19 mouse cellular contexts compared by ENCODE assay signal in the genomic region with DNA sequence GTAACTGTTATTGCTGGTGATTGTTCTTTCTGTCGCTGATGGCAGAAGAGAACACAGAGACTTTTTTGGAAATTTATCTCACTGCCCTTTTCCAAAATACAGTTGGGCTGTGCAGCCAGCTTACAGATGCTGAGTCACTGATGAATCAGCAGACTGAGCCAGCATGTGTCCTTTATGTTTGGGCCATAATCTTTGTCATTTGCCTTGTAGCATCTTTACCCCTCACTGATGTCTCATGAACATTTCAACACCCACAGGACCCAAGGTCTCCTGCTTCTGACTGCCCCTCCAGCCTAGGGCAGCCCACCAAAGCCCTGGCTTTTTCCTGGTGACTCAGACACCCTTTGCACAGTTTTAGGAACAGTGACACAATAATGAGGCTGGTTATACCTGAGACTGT.
A peak's percentile ranks its signal among the peaks of the same experiment; 100 is the strongest.
DNase-seq lines count a peak whose midpoint lies in the region; ATAC-seq and TF ChIP-seq lines count a peak whose summit lies in the region.
"Had no signal": no experiment of that assay in that cellular context is flagged by ENCODE, and none has a peak within 500 bp of the region (broad histone marks: within the 10 kb centered on the region; RNA-seq: fewer than 3 reads in every experiment).

No protein-coding gene starts in this region.

- peak overlapping the region; percentile 30 for H3K4me2 ChIP-seq in myocyte (ENCODE audit: low read depth)
- H3K4me2 ChIP-seq in hindbrain, embryonic 14.5 days (replicated peaks) = no peak overlapping the region
- H3K4me2 ChIP-seq: heart, embryonic 15.5 days; liver, embryonic 11.5 days; midbrain, embryonic 15.5 days had no signal

- H3K79me2 ChIP-seq in myocyte (ENCODE audit: control insufficient read depth, insufficient read depth) = no peaks in the 10 kb centered on the region

- peaks cover 22% of the 10 kb centered on the region for H3K4me1 ChIP-seq in hindbrain, embryonic 14.5 days (replicated peaks; ENCODE audit: control insufficient read depth, insufficient read depth, low read length)
- H3K4me1 ChIP-seq: heart, embryonic 15.5 days; megakaryocyte, embryonic 14.5 days had no signal

- intact Hi-C loops in left cerebral cortex, adult 2 months (cut with DNase I) = no loop called here

- no peak overlapping the region for H3K9ac ChIP-seq in hindbrain, embryonic 14.5 days
- H3K9ac ChIP-seq: heart, embryonic 15.5 days; midbrain, embryonic 15.5 days had no signal

- DNase-seq in left cerebral cortex, adult 2 months (ENCODE audit: extremely low spot score in 1 of 2, low spot score in 2 of 2) = no peak
- DNase-seq in left cerebral cortex, adult 8-10 months (ENCODE audit: low spot score in 2 of 2) = no peak
- peak; percentile 58 for DNase-seq in Muller cell, postnatal 12 days (ENCODE audit: inconsistent ontology term)
- DNase-seq in adrenal gland, postnatal 10 days = peak; percentile 33
- no peak for DNase-seq in thymus, postnatal 25 days
- DNase-seq in hindbrain, embryonic 14.5 days (ENCODE audit: low spot score) = no peak
- DNase-seq: cerebellum, postnatal 14 days; gastrocnemius, postnatal 25 days; kidney, adult 8-10 months; kidney, postnatal 14 days; lung, adult 18-20 months; thymus, postnatal 36 days had no signal

- 83% methylated on average over 1 of the region's 1 CpGs for WGBS in hindbrain, embryonic 14.5 days

- peak overlapping the region; percentile 69 for H3K27ac ChIP-seq in left cerebral cortex, adult 2 months
- H3K27ac ChIP-seq in hindbrain, embryonic 14.5 days = no peak overlapping the region
- H3K27ac ChIP-seq: heart, embryonic 15.5 days; midbrain, embryonic 15.5 days had no signal

- no peaks in the 10 kb centered on the region for H3K27me3 ChIP-seq in myocyte (ENCODE audit: control insufficient read depth, insufficient read depth, insufficient read length)
- no peaks in the 10 kb centered on the region for H3K27me3 ChIP-seq in hindbrain, embryonic 14.5 days (ENCODE audit: control insufficient read depth, insufficient read depth, low read length)
- H3K27me3 ChIP-seq: heart, embryonic 15.5 days; megakaryocyte, embryonic 14.5 days; midbrain, embryonic 15.5 days had no signal

- no peak overlapping the region for H3K4me3 ChIP-seq in left cerebral cortex, adult 2 months
- H3K4me3 ChIP-seq in myocyte = no peak overlapping the region
- no peak overlapping the region for H3K4me3 ChIP-seq in hindbrain, embryonic 14.5 days (replicated peaks; ENCODE audit: low read length)
- H3K4me3 ChIP-seq: heart, embryonic 15.5 days; megakaryocyte, embryonic 14.5 days; midbrain, embryonic 15.5 days had no signal

- ATAC-seq in hindbrain, embryonic 14.5 days (ENCODE audit: low FRiP score) = no peak
- ATAC-seq: CD4-positive, CD25-positive, alpha-beta regulatory T cell, adult 4 months; midbrain, embryonic 15.5 days had no signal

- TF ChIP-seq POLR2A in myocyte (IDR thresholded peaks at IDR 0.05; ENCODE audit: insufficient read length, low read depth) = no peak

- H3ac ChIP-seq in myocyte (ENCODE audit: control insufficient read depth, insufficient read length) = no peak overlapping the region

- no peaks in the 10 kb centered on the region for H3K36me3 ChIP-seq in myocyte (ENCODE audit: control insufficient read depth, insufficient read depth)
- H3K36me3 ChIP-seq in hindbrain, embryonic 14.5 days (replicated peaks; ENCODE audit: control insufficient read depth, insufficient read depth) = no peaks in the 10 kb centered on the region
- H3K36me3 ChIP-seq: G1E; heart, embryonic 15.5 days; midbrain, embryonic 15.5 days had no signal

- H3K9me3 ChIP-seq in hindbrain, embryonic 14.5 days (ENCODE audit: control insufficient read depth, low read length) = no peaks in the 10 kb centered on the region
- H3K9me3 ChIP-seq: heart, embryonic 15.5 days; midbrain, embryonic 15.5 days had no signal

- TF ChIP-seq CTCF in left cerebral cortex, adult 2 months (IDR thresholded peaks at IDR 0.05) = no peak

TF ChIP-seq in myocyte, 11 proteins besides CTCF, POLR2A, EP300 and RAD21:
- no peak for TF ChIP-seq SRF (IDR thresholded peaks at IDR 0.05; ENCODE audit: control insufficient read depth, insufficient read length, low read depth)
- TF ChIP-seq USF1 (IDR thresholded peaks at IDR 0.05; ENCODE audit: low read depth) = no peak
- no peak for TF ChIP-seq MAX (IDR thresholded peaks at IDR 0.05; ENCODE audit: low read depth)
- no peak for TF ChIP-seq MYOG (IDR thresholded peaks at IDR 0.05; ENCODE audit: control insufficient read depth in 1 of 3, insufficient read depth in 1 of 3, insufficient read length in 2 of 3, low read depth in 2 of 3)
- no peak for TF ChIP-seq TCF12 (IDR thresholded peaks at IDR 0.05; ENCODE audit: insufficient read depth, poor library complexity, severe bottlenecking)
- no peak for TF ChIP-seq TCF3 (IDR thresholded peaks at IDR 0.05; ENCODE audit: insufficient read length, low read depth)
- TF ChIP-seq CEBPB (IDR thresholded peaks at IDR 0.05; ENCODE audit: insufficient read depth, poor library complexity, severe bottlenecking) = no peak
- no peak for TF ChIP-seq MYOD1 (IDR thresholded peaks at IDR 0.05; ENCODE audit: control insufficient read depth in 1 of 3, insufficient read length in 2 of 3, low read depth in 2 of 3)
- no peak for TF ChIP-seq E2F4 (IDR thresholded peaks at IDR 0.05; ENCODE audit: insufficient read depth)
- no peak for TF ChIP-seq POLR2AphosphoS2 (IDR thresholded peaks at IDR 0.05; ENCODE audit: insufficient read length, low read depth)
- no peak for TF ChIP-seq REST (IDR thresholded peaks at IDR 0.05; ENCODE audit: insufficient read depth, insufficient read length)

Comparison
In these comparisons a context has a peak if more than half of its experiments do, and no peak if none do; other contexts are left out.
1. DNase-seq: peak in Muller cell, postnatal 12 days (single experiment) and adrenal gland, postnatal 10 days (single experiment); none in left cerebral cortex, adult 2 months (0 of 2), left cerebral cortex, adult 8-10 months (0 of 2), thymus, postnatal 25 days (single experiment) and hindbrain, embryonic 14.5 days (single experiment).